Mouse (Mus musculus): Measurements from ENCODE around the gene Pwp2. TPM values are rescaled to one million over a fixed set of nuclear protein-coding genes. Genes with fewer than 3 reads are reported as not detected.

Pwp2 gene
- total and polyA plus RNA-seq, 3 experiments = 49.6 to 91.5 (median 62.4) TPM

- Histone ChIP-seq H3K9ac (ENCODE audit: control insufficient read depth, low read depth, low read length, poor library complexity, severe bottlenecking) (no peak overlapping the region), H3K79me2 (ENCODE audit: control insufficient read depth, insufficient read depth, low read length, poor library complexity) (peaks cover 5% of the 10 kb centered on the region; the same call in 1 of the 2 replicates), H3K27me3 (ENCODE audit: control insufficient read depth in 1 of 2, insufficient read depth in 2 of 2, low read length in 2 of 2) (no peaks in the 10 kb centered on the region), H3K9me3 (replicated peaks; ENCODE audit: insufficient read depth, low read length) (no peaks in the 10 kb centered on the region), H3K4me3 (ENCODE audit: control insufficient read depth in 1 of 2, insufficient read depth in 1 of 2, low read depth in 2 of 2, low read length in 2 of 2) (no peak overlapping the region), H3K36me3 (ENCODE audit: control insufficient read depth in 1 of 2, insufficient read depth in 2 of 2, low read length in 2 of 2) (peaks cover 0 to 9% of the 10 kb centered on the region in 2 experiments), H3K4me1 (ENCODE audit: control insufficient read depth in 1 of 2, insufficient read depth in 2 of 2, low read length in 2 of 2) (peaks cover 0 to 16% of the 10 kb centered on the region in 2 experiments; a peak in 2 of 4 replicates), H3K27ac (ENCODE audit: control insufficient read depth, low read depth, low read length) (no peak overlapping the region)
- DNase-seq (ENCODE audit: low read depth, low spot score) = no peak
- no peak for TF ChIP-seq UBTF (IDR thresholded peaks at IDR 0.05; ENCODE audit: borderline replicate concordance, insufficient read depth, low read depth, low read length)
These were observed 14.5 kb downstream of the Pwp2 start for GRCm38 (mm10) chr10:78170445-78170844.

GRCm38 (mm10) chr10:78169281-78170042 is 15.5 kb downstream of the Pwp2 start, which contains the start of gene D10Jhu81e:
Gene D10Jhu81e, minus strand, starts transcription at chr10:78169782.
- DNase-seq (ENCODE audit: low read depth, low spot score) = peak; percentile 98
- Histone ChIP-seq H3K79me2 (ENCODE audit: control insufficient read depth, insufficient read depth, low read length, poor library complexity) (peaks cover 5% of the 10 kb centered on the region; the same call in 1 of the 2 replicates), H3K9ac (ENCODE audit: control insufficient read depth, low read depth, low read length, poor library complexity, severe bottlenecking) (peak within 1 kb of the TSS; percentile 93), H3K9me3 (replicated peaks; ENCODE audit: insufficient read depth, low read length) (no peaks in the 10 kb centered on the region), H3K4me3 (ENCODE audit: control insufficient read depth in 1 of 2, insufficient read depth in 1 of 2, low read depth in 2 of 2, low read length in 2 of 2) (peak within 1 kb of the TSS; percentile 79 to 89), H3K27ac (ENCODE audit: control insufficient read depth, low read depth, low read length) (peak within 1 kb of the TSS; percentile 48), H3K4me1 (ENCODE audit: control insufficient read depth in 1 of 2, insufficient read depth in 2 of 2, low read length in 2 of 2) (peaks cover 0 to 16% of the 10 kb centered on the region in 2 experiments; a peak in 2 of 4 replicates), H3K36me3 (ENCODE audit: control insufficient read depth in 1 of 2, insufficient read depth in 2 of 2, low read length in 2 of 2) (peaks cover 0 to 9% of the 10 kb centered on the region in 2 experiments), H3K27me3 (ENCODE audit: control insufficient read depth in 1 of 2, insufficient read depth in 2 of 2, low read length in 2 of 2) (no peaks in the 10 kb centered on the region)
- TF ChIP-seq RCOR1 (IDR thresholded peaks at IDR 0.05; ENCODE audit: low read depth, low read length) (no peak), MXI1 (IDR thresholded peaks at IDR 0.05; ENCODE audit: low read depth, low read length) (peak; percentile 89), USF2 (IDR thresholded peaks at IDR 0.05; ENCODE audit: borderline replicate concordance in 1 of 2, insufficient read depth in 1 of 2, low read depth in 1 of 2, low read length in 2 of 2) (no peak), TAL1 (IDR thresholded peaks at IDR 0.05; ENCODE audit: low read length) (no peak), MAFK (IDR thresholded peaks at IDR 0.05; ENCODE audit: borderline replicate concordance, low read depth, low read length) (no peak), NRF1 (IDR thresholded peaks at IDR 0.05; ENCODE audit: insufficient read depth, low read depth, low read length, poor library complexity, severe bottlenecking) (peak; percentile 100), ZKSCAN1 (IDR thresholded peaks at IDR 0.05; ENCODE audit: low read depth, low read length) (no peak), CHD2 (IDR thresholded peaks at IDR 0.05; ENCODE audit: low read length) (no peak), MAX (IDR thresholded peaks at IDR 0.05; ENCODE audit: low read length) (peak; percentile 38), ELF1 (IDR thresholded peaks at IDR 0.05; ENCODE audit: low read depth, low read length) (peak; percentile 40; the same call in 1 of the 2 replicates), ETS1 (IDR thresholded peaks at IDR 0.05; ENCODE audit: low read depth, low read length) (no peak), POLR2A (IDR thresholded peaks at IDR 0.05; ENCODE audit: control insufficient read depth in 1 of 2, insufficient read depth in 1 of 2, low read depth in 1 of 2, low read length in 2 of 2, poor library complexity in 1 of 2) (peak; percentile 89), MEF2A (IDR thresholded peaks at IDR 0.05; ENCODE audit: extremely low read depth, insufficient replicate concordance, low read depth, low read length, poor library complexity, severe bottlenecking) (no peak), UBTF (IDR thresholded peaks at IDR 0.05; ENCODE audit: borderline replicate concordance, insufficient read depth, low read depth, low read length) (no peak), ZC3H11A (IDR thresholded peaks at IDR 0.05; ENCODE audit: low read depth, low read length) (no peak), JUND (IDR thresholded peaks at IDR 0.05; ENCODE audit: low read depth, low read length) (no peak), RAD21 (IDR thresholded peaks at IDR 0.05; ENCODE audit: low read depth, low read length) (no peak), ZMIZ1 (IDR thresholded peaks at IDR 0.05; ENCODE audit: low read depth, low read length) (peak; percentile 62; the same call in 1 of the 2 replicates), CTCF (IDR thresholded peaks at IDR 0.05 in 2 of 3, conservative IDR thresholded peaks at IDR 0.05 in 1 of 3; ENCODE audit: control insufficient read depth in 1 of 3, insufficient read depth in 1 of 3, low read depth in 2 of 3, low read length in 3 of 3, poor library complexity in 1 of 3, severe bottlenecking in 1 of 3) (no peak), POLR2AphosphoS5 (IDR thresholded peaks at IDR 0.05; ENCODE audit: borderline replicate concordance, low read depth, low read length) (no peak), BHLHE40 (IDR thresholded peaks at IDR 0.05; ENCODE audit: borderline replicate concordance, low read depth, low read length) (no peak), MYB (IDR thresholded peaks at IDR 0.05; ENCODE audit: low read depth, low read length) (no peak), ZNF384 (IDR thresholded peaks at IDR 0.05; ENCODE audit: low read depth, low read length) (no peak), TBP (IDR thresholded peaks at IDR 0.05; ENCODE audit: low read depth, low read length) (peak; percentile 59; the same call in 1 of the 2 replicates), GABPA (IDR thresholded peaks at IDR 0.05; ENCODE audit: low read depth, low read length) (no peak), MAZ (IDR thresholded peaks at IDR 0.05; ENCODE audit: low read depth, low read length) (peak; percentile 24; the same call in 1 of the 2 replicates), POLR2AphosphoS2 (IDR thresholded peaks at IDR 0.05; ENCODE audit: low read length) (peak; percentile 73), TCF12 (IDR thresholded peaks at IDR 0.05; ENCODE audit: low read depth, low read length) (peak; percentile 63), MYC (IDR thresholded peaks at IDR 0.05; ENCODE audit: low read depth, low read length) (0 out of 2 replicates have a peak, but pooled peaks have one; percentile 35)

Data from MEL (cell line).